Mouse (Mus musculus): Measurements from ENCODE around the gene Stau1. TPM values are rescaled to one million over a fixed set of nuclear protein-coding genes. Genes with fewer than 3 reads are reported as not detected.

Gene Stau1
- total RNA-seq, 2 experiments from 2014 or later = 75.1 to 75.9 TPM

Other genes starting within 250 kb of the Stau1 start
- 1 to 10 TPM; 6.5 to 8.8 TPM for gene Trp53rkb, start 203.8 kb downstream of the Stau1 start, total RNA-seq (2021)
- gene Arfgef2, start 190.7 kb downstream of the Stau1 start, total RNA-seq (2021) = 10 to 100 TPM; 39.5 to 44.2 TPM
- gene Cse1l, start 90.3 kb downstream of the Stau1 start, total RNA-seq (2021) = 10 to 100 TPM; 73.5 to 76.0 TPM
- gene Ddx27, start 18.9 kb upstream of the Stau1 start, total RNA-seq (2021) = 10 to 100 TPM; 34.9 to 40.6 TPM
- gene Znfx1, start 66.7 kb upstream of the Stau1 start, total RNA-seq (2021) = 10 to 100 TPM; 29.7 to 33.6 TPM
- 10 to 100 TPM; 95.0 to 95.2 TPM for gene Kcnb1, start 193.9 kb upstream of the Stau1 start, total RNA-seq (2021)
- 1 to 10 TPM; 3.0 TPM for gene Ptgis, start 244.3 kb upstream of the Stau1 start, total RNA-seq (2021)

Measured in left cerebral cortex, postnatal 10 days (tissue).